Mouse (Mus musculus): ENCODE data around the gene Csf3. TPM values are rescaled to one million over a fixed set of nuclear protein-coding genes. Genes with fewer than 3 reads are reported as not detected.

Csf3 gene
- under 1 TPM in 1 of 2 experiments, not detected in 1; 0.33 TPM for total RNA-seq (2023)

DNA sequence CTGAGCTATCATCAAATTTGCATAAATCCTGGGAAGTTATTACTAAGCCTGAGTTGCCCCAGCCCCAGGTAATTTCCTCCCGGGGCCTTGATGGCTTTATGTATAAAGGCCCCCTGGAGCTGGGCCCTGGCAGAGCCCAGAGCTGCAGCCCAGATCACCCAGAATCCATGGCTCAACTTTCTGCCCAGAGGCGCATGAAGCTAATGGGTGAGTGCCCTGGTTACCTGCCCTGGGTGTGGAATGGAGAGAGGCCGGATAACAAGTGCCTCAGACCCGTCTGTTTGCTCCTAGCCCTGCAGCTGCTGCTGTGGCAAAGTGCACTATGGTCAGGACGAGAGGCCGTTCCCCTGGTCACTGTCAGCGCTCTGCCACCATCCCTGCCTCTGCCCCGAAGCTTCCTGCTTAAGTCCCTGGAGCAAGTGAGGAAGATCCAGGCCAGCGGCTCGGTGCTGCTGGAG is at the start of gene Csf3:
Csf3 (plus strand) TSS at position 51 of the 458 bp plus-strand sequence.

DNA sequence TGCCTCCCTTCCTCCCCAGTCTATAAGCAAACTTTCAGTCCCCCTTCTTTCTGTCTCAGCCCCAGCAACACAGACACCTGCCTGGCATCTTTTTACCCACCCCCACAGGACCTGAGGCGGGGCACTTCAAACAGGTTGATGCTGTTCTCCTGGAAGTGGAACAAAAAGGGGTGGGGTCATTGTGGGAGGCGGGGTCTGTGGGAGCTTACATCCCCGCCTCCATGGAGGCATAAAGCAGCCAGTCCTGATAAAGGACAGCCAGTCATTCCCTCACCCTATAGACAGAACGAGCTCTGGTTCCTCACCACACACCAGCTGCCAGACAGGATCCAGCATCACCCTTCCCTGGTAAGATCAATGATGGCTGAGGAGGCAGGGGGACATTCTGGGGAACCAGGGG is 37.0 kb upstream of the Csf3 start, which contains the start of gene Gsdma:
Gsdma (plus strand) TSS at position 261 of the 400 bp plus-strand sequence.

DNA sequence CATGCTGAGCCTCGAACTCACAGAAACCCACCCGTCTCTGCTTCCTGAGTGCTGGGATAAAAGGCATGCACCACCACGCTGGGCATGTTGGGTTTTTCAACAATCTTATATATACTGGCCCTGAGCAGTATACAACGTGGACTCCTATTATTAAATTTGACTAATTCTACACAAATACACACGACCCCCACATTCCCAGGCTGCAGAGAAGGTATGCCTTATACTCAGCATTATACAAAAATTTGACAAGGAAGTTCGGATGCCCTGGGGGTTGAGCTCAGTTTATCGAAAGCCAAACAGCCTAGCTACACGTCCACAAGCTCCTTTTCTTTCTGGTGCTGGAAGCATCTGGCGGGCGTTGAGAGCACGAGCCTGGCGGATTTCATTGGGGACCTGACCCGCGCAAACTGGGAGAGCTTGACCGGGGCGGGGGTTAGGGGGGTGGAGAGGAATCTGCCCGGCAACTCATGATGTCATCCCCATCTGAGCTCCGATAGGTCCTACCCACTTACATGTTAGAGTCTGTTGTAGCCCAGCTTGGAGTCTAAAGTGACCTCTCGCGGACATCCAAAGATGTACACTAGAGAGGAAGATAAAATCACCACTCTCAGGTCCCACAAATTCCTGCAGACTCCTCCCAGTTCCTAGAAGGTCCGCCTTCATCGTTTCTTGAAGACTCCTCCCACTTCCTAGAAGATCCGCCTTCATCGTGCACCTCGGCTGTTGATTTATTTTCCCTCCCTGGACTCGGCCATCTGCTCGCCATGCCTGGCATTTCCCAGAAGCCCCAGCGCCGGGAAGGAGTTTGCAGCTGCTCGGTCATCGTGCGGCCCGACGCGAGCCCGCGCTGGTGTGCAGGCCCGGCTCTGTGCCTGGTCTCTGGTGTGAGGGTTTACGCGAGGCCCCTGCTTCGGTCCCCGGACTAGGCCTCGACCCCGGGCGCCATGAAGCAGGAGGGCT is 19.0 kb upstream of the Csf3 start, which contains the start of gene Psmd3:
Psmd3 (plus strand) TSS at position 769 of the 960 bp plus-strand sequence.

DNA sequence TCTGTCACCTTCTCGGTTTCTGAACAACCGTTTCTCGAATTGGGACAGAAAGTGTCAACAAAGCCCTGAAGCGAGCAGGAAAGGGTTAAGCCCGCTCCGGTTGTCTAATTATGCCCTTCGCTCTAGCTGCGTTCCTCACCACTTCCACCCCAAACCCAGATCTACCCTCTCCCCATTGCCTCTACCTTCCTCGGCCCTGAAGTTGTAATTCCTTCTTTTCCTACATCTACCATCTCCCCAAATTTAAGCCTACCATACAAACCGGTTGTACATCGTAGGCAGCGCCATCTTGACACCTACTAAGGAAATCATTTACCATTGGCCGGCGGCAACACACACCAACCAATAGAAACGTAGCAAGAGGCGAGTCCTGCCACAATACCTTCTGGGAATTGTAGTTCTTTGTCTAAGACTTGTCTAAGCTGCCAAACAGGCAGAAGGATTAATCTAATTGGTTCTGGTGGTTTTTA is 28.1 kb downstream of the Csf3 start, which contains the start of gene Med24:
Med24 (minus strand) TSS at position 317 of the 470 bp plus-strand sequence.

DNA sequence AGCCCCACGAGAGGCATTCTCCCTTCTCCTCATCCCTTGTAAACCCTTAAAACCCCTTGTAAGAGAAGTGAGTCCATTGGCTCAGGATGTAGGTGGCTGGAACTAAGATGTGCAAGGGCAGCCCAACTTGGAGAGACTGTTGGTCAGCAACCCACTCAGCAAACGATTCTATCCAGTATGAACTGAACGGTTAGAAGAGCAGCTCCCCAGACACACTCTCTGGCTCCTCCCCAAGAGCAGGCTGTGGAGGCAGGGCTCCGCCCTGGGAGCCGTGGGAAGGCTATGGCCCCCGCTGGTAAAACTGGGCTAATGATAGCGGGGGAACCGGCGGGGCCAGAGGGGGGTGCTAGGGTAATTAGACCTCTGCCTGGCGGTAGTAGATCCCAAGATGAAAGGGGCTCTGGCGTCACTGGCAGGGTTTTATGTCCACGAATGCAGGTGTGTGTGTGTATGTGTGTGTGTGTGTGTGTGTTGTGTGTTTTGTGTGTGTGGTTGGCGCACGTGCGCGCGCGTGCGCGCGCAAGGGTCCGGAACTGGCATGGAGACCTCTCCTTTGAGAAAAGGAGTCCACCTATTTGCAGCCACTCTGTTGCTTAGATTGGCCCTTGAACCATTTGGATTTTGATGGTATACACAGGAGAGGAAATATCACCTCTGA is 39.5 kb downstream of the Csf3 start, which contains the start of gene Thra:
Thra (plus strand) TSS at position 246 of the 658 bp plus-strand sequence.

Other genes with a start within 250 kb of the Csf3 start
- gene Ikzf3, start 155.2 kb upstream of the Csf3 start, total RNA-seq (2023) = 1 to 10 TPM; 3.0 to 3.1 TPM
- under 1 TPM in 1 of 2 experiments, not detected in 1; 0.33 TPM for gene Zpbp2, start 150.2 kb upstream of the Csf3 start, total RNA-seq (2023)
- 10 to 100 TPM in 1 of 2 experiments, 1 to 10 TPM in 1; 8.6 to 11.0 TPM for gene Ormdl3, start 113.9 kb upstream of the Csf3 start, total RNA-seq (2023)
- gene Lrrc3c, start 103.0 kb upstream of the Csf3 start, total RNA-seq (2023) = not detected
- 10 to 100 TPM; 19.7 to 20.5 TPM for gene Gm12355, start 75.6 kb upstream of the Csf3 start, total RNA-seq (2023)
- gene Gsdma3, start 74.9 kb upstream of the Csf3 start, total RNA-seq (2023) = under 1 TPM in 1 of 2 experiments, not detected in 1; 0.57 TPM
- gene Gsdma2, start 54.5 kb upstream of the Csf3 start, total RNA-seq (2023) = not detected
- not detected for gene Gsdma, start 36.9 kb upstream of the Csf3 start, total RNA-seq (2023)
- gene Psmd3, start 18.7 kb upstream of the Csf3 start, total RNA-seq (2023) = 10 to 100 TPM; 46.3 to 52.0 TPM
- 10 to 100 TPM; 39.0 to 54.0 TPM for gene Med24, start 28.2 kb downstream of the Csf3 start, total RNA-seq (2023)
- 10 to 100 TPM; 24.3 to 28.2 TPM for gene Thra, start 39.4 kb downstream of the Csf3 start, total RNA-seq (2023)
- 1 to 10 TPM in 1 of 2 experiments, under 1 TPM in 1; 0.68 to 1.1 TPM for gene Nr1d1, start 74.1 kb downstream of the Csf3 start, total RNA-seq (2023)
- gene Msl1, start 94.3 kb downstream of the Csf3 start, total RNA-seq (2023) = 100 to 1,000 TPM; 193 to 195 TPM
- gene Casc3, start 103.6 kb downstream of the Csf3 start, total RNA-seq (2023) = 10 to 100 TPM; 50.6 to 51.9 TPM
- gene Rapgefl1, start 135.5 kb downstream of the Csf3 start, total RNA-seq (2023) = under 1 TPM; 0.11 to 0.53 TPM
- gene Wipf2, start 162.4 kb downstream of the Csf3 start, total RNA-seq (2023) = 10 to 100 TPM; 26.3 to 31.6 TPM
- 10 to 100 TPM; 26.4 to 33.3 TPM for gene Cdc6, start 206.5 kb downstream of the Csf3 start, total RNA-seq (2023)
- gene Rara, start 226.6 kb downstream of the Csf3 start, total RNA-seq (2023) = 100 to 1,000 TPM; 105 to 125 TPM